In genomic region chr1:133492291-133492985, GRCm38 (mm10) we compare ENCODE assay signal across 7 mouse cellular contexts.
DNase-seq lines count a peak whose midpoint lies in the region; ATAC-seq and TF ChIP-seq lines count a peak whose summit lies in the region.

No protein-coding gene starts in this region.

- H3K9me3 ChIP-seq in embryonic facial prominence, embryonic 14.5 days (ENCODE audit: control insufficient read depth, low read length), result no peaks in the 10 kb centered on the region

- no peaks in the 10 kb centered on the region for H3K36me3 ChIP-seq in embryonic facial prominence, embryonic 14.5 days (ENCODE audit: control insufficient read depth, insufficient read depth, low read length)

- DNase-seq in brain, embryonic 14.5 days (ENCODE audit: low read depth), result peak; percentile 96
- DNase-seq in embryonic facial prominence, embryonic 14.5 days (ENCODE audit: low spot score), result peak; percentile 79
- DNase-seq in heart, postnatal 10 days, result peak; percentile 45 to 56
- DNase-seq in layer of hippocampus, postnatal 14 days (ENCODE audit: low spot score in 2 of 2), result peak; percentile 40 to 41
- no peak for DNase-seq in lung, adult 2 months
- DNase-seq in ovary, postnatal 36 days (ENCODE audit: low spot score), result peak; percentile 42
- no peak for DNase-seq in urinary bladder, postnatal 14 days (ENCODE audit: low spot score)

- TF ChIP-seq POLR2A in brain, embryonic 14.5 days (IDR thresholded peaks at IDR 0.05; ENCODE audit: borderline replicate concordance, extremely low read depth, insufficient read depth, insufficient read length, poor library complexity, severe bottlenecking), result no peak
- 0 out of 2 replicates have a peak, but pooled peaks have one; percentile 19 for TF ChIP-seq POLR2A in lung, adult 2 months (IDR thresholded peaks at IDR 0.05; ENCODE audit: borderline replicate concordance, extremely low read depth, low read depth, low read length)

- H3K4me2 ChIP-seq in embryonic facial prominence, embryonic 14.5 days (ENCODE audit: low read depth, low read length), result peak overlapping the region; percentile 95

- no peaks in the 10 kb centered on the region for H3K27me3 ChIP-seq in embryonic facial prominence, embryonic 14.5 days (replicated peaks; ENCODE audit: control insufficient read depth, insufficient read depth, low read length)

- TF ChIP-seq CTCF in brain, embryonic 14.5 days (IDR thresholded peaks at IDR 0.05; ENCODE audit: borderline replicate concordance, extremely low read depth, insufficient read depth, insufficient read length), result peak; percentile 9; the same call in 1 of the 2 replicates
- TF ChIP-seq CTCF in lung, adult 2 months (IDR thresholded peaks at IDR 0.05; ENCODE audit: insufficient read depth, low read length), result no peak

- H3K9ac ChIP-seq in embryonic facial prominence, embryonic 14.5 days (ENCODE audit: low read depth, low read length), result peak overlapping the region; percentile 75

- intact Hi-C loops in heart, postnatal 10 days (cut with DNase I), result loop anchor here (2.0 to 5.0 kb wide), 4 partner anchors 24 to 95 kb away; partner anchors contain the start of gene Sox13

- peak; percentile 94 for ATAC-seq in embryonic facial prominence, embryonic 14.5 days (ENCODE audit: low read depth)

- 4% methylated on average over 11 of the region's 11 CpGs for WGBS in embryonic facial prominence, embryonic 14.5 days
- 12% methylated on average over 11 of the region's 11 CpGs for WGBS in lung, adult 2 months

- H3K4me3 ChIP-seq in embryonic facial prominence, embryonic 14.5 days (ENCODE audit: low read depth, low read length), result peak overlapping the region; percentile 44
- H3K4me3 ChIP-seq in lung, adult 2 months (replicated peaks; ENCODE audit: extremely low read depth, low read depth, low read length), result no peak overlapping the region

- peaks cover 14% of the 10 kb centered on the region for H3K4me1 ChIP-seq in embryonic facial prominence, embryonic 14.5 days (ENCODE audit: control insufficient read depth, insufficient read depth, low read length)
- peaks cover 13% of the 10 kb centered on the region for H3K4me1 ChIP-seq in lung, adult 2 months (ENCODE audit: control insufficient read depth, insufficient read depth, low read length)

- H3K27ac ChIP-seq in embryonic facial prominence, embryonic 14.5 days (replicated peaks; ENCODE audit: low read depth, low read length), result peak overlapping the region; percentile 88

Comparison
In these comparisons a context has a peak if more than half of its experiments do, and no peak if none do; other contexts are left out.
1. DNase-seq: peak in brain, embryonic 14.5 days (single experiment), embryonic facial prominence, embryonic 14.5 days (single experiment), heart, postnatal 10 days (2 of 2), layer of hippocampus, postnatal 14 days (2 of 2) and ovary, postnatal 36 days (single experiment); none in lung, adult 2 months (single experiment) and urinary bladder, postnatal 14 days (single experiment).